Mouse (Mus musculus): ENCODE measurements around the gene Tex46. TPM values are rescaled to one million over a fixed set of nuclear protein-coding genes. Genes with fewer than 3 reads are reported as not detected.

The Tex46 gene
- total and polyA plus RNA-seq, 3 experiments = not detected

GRCm38 (mm10) chr4:136588003-136588402, 22.2 kb upstream of the Tex46 start:
- ATAC-seq (ENCODE audit: extremely low read depth, insufficient number of reproducible peaks, low FRiP score, poor library complexity, severe bottlenecking) = no peak
- Histone ChIP-seq H3K4me1 (ENCODE audit: insufficient read depth, low read depth, low read length) (peaks cover 42% of the 10 kb centered on the region), H3K27me3 (ENCODE audit: insufficient read depth, low read length) (no peaks in the 10 kb centered on the region), H3K9me3 (replicated peaks) (no peaks in the 10 kb centered on the region), H3K4me3 (ENCODE audit: low read depth, low read length) (no peak overlapping the region; the same call in 1 of the 2 replicates), H3K36me3 (replicated peaks) (peaks cover 55% of the 10 kb centered on the region)
- no peak for TF ChIP-seq CTCF (IDR thresholded peaks at IDR 0.05; ENCODE audit: low read depth, low read length)
- TF ChIP-seq GATA2 (IDR thresholded peaks at IDR 0.05; ENCODE audit: borderline replicate concordance, low read depth, low read length) = no peak
- TF ChIP-seq POLR2AphosphoS5 (IDR thresholded peaks at IDR 0.05; ENCODE audit: insufficient replicate concordance, low read depth, low read length) = no peak
- TF ChIP-seq TAL1 (conservative IDR thresholded peaks at IDR 0.05; ENCODE audit: low read depth, low read length) = no peak
- no peak for TF ChIP-seq GATA1 (IDR thresholded peaks at IDR 0.05; ENCODE audit: borderline replicate concordance, low read length)
- no peak for DNase-seq (ENCODE audit: low spot score)

GRCm38 (mm10) chr4:136592111-136592510, 18.1 kb upstream of the Tex46 start:
- TF ChIP-seq GATA1 (IDR thresholded peaks at IDR 0.05; ENCODE audit: borderline replicate concordance, low read length) = no peak
- no peak overlapping the region for H3K4me3 ChIP-seq (ENCODE audit: low read depth, low read length)
- no peaks in the 10 kb centered on the region for H3K9me3 ChIP-seq (replicated peaks)
- no peaks in the 10 kb centered on the region for H3K27me3 ChIP-seq (ENCODE audit: insufficient read depth, low read length)
- peaks cover 48% of the 10 kb centered on the region for H3K36me3 ChIP-seq (replicated peaks)
- peak; percentile 28; the same call in 1 of the 2 replicates for ATAC-seq (ENCODE audit: extremely low read depth, insufficient number of reproducible peaks, low FRiP score, poor library complexity, severe bottlenecking)
- DNase-seq (ENCODE audit: low spot score) = no peak
- H3K4me1 ChIP-seq (ENCODE audit: insufficient read depth, low read depth, low read length) = peaks cover 48% of the 10 kb centered on the region

- TF ChIP-seq POLR2AphosphoS5 (IDR thresholded peaks at IDR 0.05; ENCODE audit: insufficient replicate concordance, low read depth, low read length) (no peak), GATA2 (IDR thresholded peaks at IDR 0.05; ENCODE audit: borderline replicate concordance, low read depth, low read length) (no peak), CTCF (IDR thresholded peaks at IDR 0.05; ENCODE audit: low read depth, low read length) (no peak), TAL1 (conservative IDR thresholded peaks at IDR 0.05; ENCODE audit: low read depth, low read length) (no peak), GATA1 (IDR thresholded peaks at IDR 0.05; ENCODE audit: borderline replicate concordance, low read length) (no peak)
- H3K36me3 ChIP-seq (replicated peaks) = peaks cover 45% of the 10 kb centered on the region
- DNase-seq (ENCODE audit: low spot score) (no peak), ATAC-seq (ENCODE audit: extremely low read depth, insufficient number of reproducible peaks, low FRiP score, poor library complexity, severe bottlenecking) (no peak)
- H3K27me3 ChIP-seq (ENCODE audit: insufficient read depth, low read length) = no peaks in the 10 kb centered on the region
- H3K4me1 ChIP-seq (ENCODE audit: insufficient read depth, low read depth, low read length) = peaks cover 50% of the 10 kb centered on the region
- H3K9me3 ChIP-seq (replicated peaks) = no peaks in the 10 kb centered on the region
- H3K4me3 ChIP-seq (ENCODE audit: low read depth, low read length) = no peak overlapping the region
These were observed 16.2 kb upstream of the Tex46 start for GRCm38 (mm10) chr4:136594006-136594405.

GRCm38 (mm10) chr4:136595221-136595620, 15.0 kb upstream of the Tex46 start:
- ATAC-seq (ENCODE audit: extremely low read depth, insufficient number of reproducible peaks, low FRiP score, poor library complexity, severe bottlenecking) (no peak), DNase-seq (ENCODE audit: low spot score) (no peak)
- H3K36me3 ChIP-seq (replicated peaks) = peaks cover 36% of the 10 kb centered on the region
- H3K27me3 ChIP-seq (ENCODE audit: insufficient read depth, low read length) = no peaks in the 10 kb centered on the region
- H3K4me3 ChIP-seq (ENCODE audit: low read depth, low read length) = no peak overlapping the region
- peaks cover 47% of the 10 kb centered on the region for H3K4me1 ChIP-seq (ENCODE audit: insufficient read depth, low read depth, low read length)
- no peaks in the 10 kb centered on the region for H3K9me3 ChIP-seq (replicated peaks)
- TF ChIP-seq CTCF (IDR thresholded peaks at IDR 0.05; ENCODE audit: low read depth, low read length) (no peak), TAL1 (conservative IDR thresholded peaks at IDR 0.05; ENCODE audit: low read depth, low read length) (no peak)

- DNase-seq (ENCODE audit: low spot score) = no peak
- no peaks in the 10 kb centered on the region for H3K27me3 ChIP-seq (ENCODE audit: insufficient read depth, low read length)
- H3K36me3 ChIP-seq (replicated peaks) = peaks cover 21% of the 10 kb centered on the region
- no peak overlapping the region for H3K4me3 ChIP-seq (ENCODE audit: low read depth, low read length)
- TF ChIP-seq CTCF (IDR thresholded peaks at IDR 0.05; ENCODE audit: low read depth, low read length) (no peak), GATA2 (IDR thresholded peaks at IDR 0.05; ENCODE audit: borderline replicate concordance, low read depth, low read length) (no peak), GATA1 (IDR thresholded peaks at IDR 0.05; ENCODE audit: borderline replicate concordance, low read length) (no peak), TAL1 (conservative IDR thresholded peaks at IDR 0.05; ENCODE audit: low read depth, low read length) (no peak), POLR2AphosphoS5 (IDR thresholded peaks at IDR 0.05; ENCODE audit: insufficient replicate concordance, low read depth, low read length) (no peak)
- H3K9me3 ChIP-seq (replicated peaks) = no peaks in the 10 kb centered on the region
- ATAC-seq (ENCODE audit: extremely low read depth, insufficient number of reproducible peaks, low FRiP score, poor library complexity, severe bottlenecking) = no peak
- H3K4me1 ChIP-seq (ENCODE audit: insufficient read depth, low read depth, low read length) = peaks cover 51% of the 10 kb centered on the region
These were observed 11.9 kb upstream of the Tex46 start for GRCm38 (mm10) chr4:136598268-136598876.

GRCm38 (mm10) chr4:136599869-136600268, 10.4 kb upstream of the Tex46 start:
- Histone ChIP-seq H3K4me1 (ENCODE audit: insufficient read depth, low read depth, low read length) (peaks cover 41% of the 10 kb centered on the region), H3K36me3 (replicated peaks) (peaks cover 12% of the 10 kb centered on the region), H3K4me3 (ENCODE audit: low read depth, low read length) (no peak overlapping the region), H3K9me3 (replicated peaks) (no peaks in the 10 kb centered on the region), H3K27me3 (ENCODE audit: insufficient read depth, low read length) (0 out of 2 replicates have a peak, but pooled peaks cover 2% of the 10 kb centered on the region)
- ATAC-seq (ENCODE audit: extremely low read depth, insufficient number of reproducible peaks, low FRiP score, poor library complexity, severe bottlenecking) (no peak), DNase-seq (ENCODE audit: low spot score) (no peak)
- TF ChIP-seq TAL1 (conservative IDR thresholded peaks at IDR 0.05; ENCODE audit: low read depth, low read length) (no peak), GATA2 (IDR thresholded peaks at IDR 0.05; ENCODE audit: borderline replicate concordance, low read depth, low read length) (no peak), CTCF (IDR thresholded peaks at IDR 0.05; ENCODE audit: low read depth, low read length) (no peak), GATA1 (IDR thresholded peaks at IDR 0.05; ENCODE audit: borderline replicate concordance, low read length) (no peak), POLR2AphosphoS5 (IDR thresholded peaks at IDR 0.05; ENCODE audit: insufficient replicate concordance, low read depth, low read length) (no peak)
